Mouse (Mus musculus): ENCODE results near the gene Ccl27a.
"Not testable (repeated sequence)": the region's sequence is repeated elsewhere in the genome, so short reads cannot be mapped to it uniquely, and the experiment has no call there.

Gene Ccl27a

DNA sequence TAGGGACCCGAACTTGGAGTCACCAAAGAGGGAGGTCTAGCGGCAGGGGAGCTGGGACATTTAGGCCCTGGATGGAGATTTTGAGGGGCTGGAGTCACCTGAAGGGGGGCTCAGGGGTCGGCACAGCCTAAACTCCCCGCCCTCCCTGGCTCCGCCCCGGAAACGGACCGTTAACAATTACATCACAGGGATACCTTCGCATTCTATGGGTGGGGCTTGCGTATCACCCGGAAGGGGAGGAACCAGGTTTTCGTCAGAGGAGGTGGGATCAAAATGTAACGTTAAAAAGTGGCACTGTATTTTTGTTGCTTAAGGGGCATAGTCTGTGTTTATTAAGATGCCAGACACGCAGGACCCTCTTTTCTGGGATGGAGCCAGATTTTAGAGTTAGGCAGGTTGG lies at the start of gene Ccl27a:
Gene Ccl27a (minus strand): TSS at position 246 of the 400 bp plus-strand sequence.
- DNase-seq (ENCODE audit: low spot score), result peak; percentile 69

DNA sequence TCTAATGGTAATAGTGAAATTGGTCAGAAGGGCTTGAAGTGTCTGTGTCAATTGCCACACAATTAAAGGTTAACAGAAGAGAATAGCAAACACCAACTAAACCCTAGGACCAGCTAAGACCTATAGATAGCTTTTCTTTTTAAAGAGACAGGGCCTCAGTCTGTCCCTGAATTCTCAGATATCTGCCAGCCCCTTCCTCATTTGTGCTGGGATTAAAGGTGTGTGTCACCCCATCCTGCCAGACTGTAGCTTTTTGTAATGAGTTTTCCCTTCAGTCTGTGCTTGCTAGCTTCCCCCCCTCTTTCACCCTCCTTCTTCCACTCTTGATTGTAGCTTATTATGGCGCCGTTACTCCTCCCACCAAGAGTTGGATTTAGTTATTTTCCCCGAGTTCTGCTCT lies 9.2 kb upstream of the Ccl27a start:
- DNase-seq (ENCODE audit: low spot score), result not testable (repeated sequence)

DNA sequence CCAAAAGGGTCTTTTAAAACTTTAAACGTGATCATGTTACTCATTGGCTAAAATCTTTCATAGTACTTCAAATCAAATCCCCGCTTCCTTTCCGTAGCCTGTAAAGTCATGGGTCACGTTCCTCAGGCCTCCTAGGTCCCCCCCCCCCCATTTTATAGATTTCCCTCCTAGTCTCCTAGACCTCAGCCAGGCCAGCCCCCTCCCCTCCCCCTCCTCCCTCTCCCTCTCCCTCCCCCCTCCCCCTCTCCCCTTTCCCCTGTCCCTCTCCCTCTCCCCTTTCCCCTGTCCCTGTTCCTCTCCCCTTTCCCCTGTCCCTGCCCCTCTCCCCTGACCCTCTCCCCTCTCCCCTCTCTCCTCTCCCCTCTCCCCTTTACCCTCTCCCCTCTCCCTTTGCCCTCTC lies 8.7 kb upstream of the Ccl27a start:
- DNase-seq (ENCODE audit: low spot score), result not testable (repeated sequence)

DNA sequence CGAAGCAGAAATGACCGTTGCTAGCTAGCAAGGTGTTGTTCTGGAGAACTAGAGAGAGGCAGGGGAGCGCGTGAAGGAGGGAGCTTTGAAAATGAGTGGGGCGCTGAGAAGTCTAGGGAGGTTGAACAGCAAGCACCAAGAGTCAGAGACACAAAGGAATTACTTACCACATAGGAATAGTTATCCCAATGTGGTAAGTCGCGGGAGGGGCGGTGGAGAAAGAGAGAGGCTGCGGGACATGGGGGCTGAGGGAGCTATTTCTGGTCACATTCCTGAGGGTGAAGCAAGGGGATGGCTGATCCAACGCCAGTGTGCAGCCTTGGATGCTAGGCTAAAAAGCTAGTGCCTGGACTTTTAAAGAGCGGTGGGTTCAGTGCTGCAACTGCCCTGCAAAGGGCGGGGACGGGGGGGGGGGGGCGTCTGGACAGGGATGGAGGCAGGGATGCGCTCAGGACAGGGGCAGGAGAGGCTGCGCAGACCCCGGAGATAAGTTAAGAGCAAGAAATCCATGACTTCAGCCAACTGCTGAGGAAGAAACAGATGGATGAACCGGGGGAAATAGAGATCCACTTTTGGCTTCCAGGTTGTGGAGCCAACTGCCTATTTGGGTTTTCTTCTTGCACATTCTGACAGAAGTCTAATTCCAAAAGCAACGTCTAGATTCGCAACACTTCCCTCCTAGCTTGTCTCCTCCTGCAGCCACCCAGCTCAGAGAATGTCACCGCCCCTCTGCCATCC lies 7.9 kb upstream of the Ccl27a start:
- not testable (repeated sequence) for DNase-seq (ENCODE audit: low spot score)

DNA sequence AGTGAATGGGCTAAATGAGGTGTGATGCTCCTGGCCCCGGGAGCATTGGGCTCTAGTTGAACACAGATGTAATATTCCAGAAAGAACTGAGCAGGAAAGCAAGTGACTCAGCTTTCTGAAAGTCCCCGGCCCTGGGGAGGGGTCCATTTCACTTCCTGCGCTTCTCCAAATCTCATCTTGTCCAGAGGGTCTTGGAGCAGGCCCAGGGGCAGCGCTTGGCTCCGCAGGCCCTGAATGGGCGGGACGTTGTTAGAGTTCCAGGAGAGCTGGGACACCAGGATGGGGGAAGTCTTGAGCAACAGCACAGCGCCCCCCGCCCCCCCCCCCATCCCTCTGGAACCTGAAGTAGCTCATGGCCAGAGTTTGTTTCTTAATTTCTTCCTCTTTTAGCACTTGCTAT lies 7.2 kb upstream of the Ccl27a start:
- not testable (repeated sequence) for DNase-seq (ENCODE audit: low spot score)

DNA sequence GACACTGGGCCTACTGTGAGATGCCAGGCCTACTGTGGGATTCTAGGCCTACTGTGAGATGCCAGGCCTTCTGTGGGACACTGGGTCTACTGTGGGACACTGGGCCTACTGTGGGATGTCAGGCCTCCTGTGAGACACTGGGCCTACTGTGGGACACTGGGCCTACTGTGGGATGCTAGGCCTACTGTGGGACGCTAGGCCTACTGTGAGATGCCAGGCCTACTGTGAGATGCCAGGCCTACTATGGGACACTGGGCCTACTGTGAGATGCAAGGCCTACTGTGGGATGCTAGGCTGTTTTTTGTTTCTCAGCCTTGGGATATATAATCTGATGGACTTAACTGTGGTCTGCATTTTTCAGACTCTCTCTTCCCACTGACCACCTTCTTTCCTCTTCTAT lies 1.8 kb upstream of the Ccl27a start:
- DNase-seq (ENCODE audit: low spot score), result not testable (repeated sequence)

DNA sequence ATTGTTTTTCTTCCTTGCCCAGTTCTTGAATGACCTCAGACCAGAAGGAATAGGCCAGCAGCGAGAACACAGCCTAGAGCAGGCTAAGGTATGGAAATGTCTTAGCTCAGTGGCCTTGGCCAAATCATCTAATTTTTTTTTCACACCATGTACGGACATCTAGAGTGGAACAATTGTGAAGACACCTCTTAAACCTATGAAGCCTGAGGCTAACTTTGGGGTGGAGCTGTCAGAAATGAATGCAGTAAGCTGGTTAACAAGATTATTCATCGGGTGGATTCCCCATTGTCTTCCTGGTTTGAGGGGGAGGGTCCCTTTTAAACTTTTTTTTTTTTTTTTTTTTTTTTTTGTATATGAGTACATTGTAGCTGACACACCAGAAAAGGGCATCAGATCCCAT lies 459 bp upstream of the Ccl27a start:
- DNase-seq (ENCODE audit: low spot score), result not testable (repeated sequence)

DNA sequence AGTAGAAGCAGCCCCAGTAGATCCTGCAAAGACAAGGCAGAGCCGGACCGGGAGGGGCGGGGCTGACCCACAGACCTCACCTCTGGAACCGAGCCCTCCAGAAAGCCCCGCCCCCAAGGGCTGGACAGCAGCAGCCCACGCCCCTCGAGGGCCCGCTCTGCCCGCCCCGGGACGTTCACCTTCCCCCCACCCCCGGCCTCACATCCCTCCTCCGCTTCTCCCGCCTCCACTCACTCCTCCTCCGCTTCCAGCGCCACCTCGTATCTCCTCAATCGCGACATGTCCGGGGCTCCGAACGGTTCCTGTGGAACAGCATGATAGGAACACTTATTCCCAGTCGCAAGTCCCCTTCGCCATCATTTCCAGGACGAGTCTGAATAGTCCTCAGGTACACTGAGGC lies 545 bp downstream of the Ccl27a start:
- DNase-seq (ENCODE audit: low spot score), result peak; percentile 47

DNA sequence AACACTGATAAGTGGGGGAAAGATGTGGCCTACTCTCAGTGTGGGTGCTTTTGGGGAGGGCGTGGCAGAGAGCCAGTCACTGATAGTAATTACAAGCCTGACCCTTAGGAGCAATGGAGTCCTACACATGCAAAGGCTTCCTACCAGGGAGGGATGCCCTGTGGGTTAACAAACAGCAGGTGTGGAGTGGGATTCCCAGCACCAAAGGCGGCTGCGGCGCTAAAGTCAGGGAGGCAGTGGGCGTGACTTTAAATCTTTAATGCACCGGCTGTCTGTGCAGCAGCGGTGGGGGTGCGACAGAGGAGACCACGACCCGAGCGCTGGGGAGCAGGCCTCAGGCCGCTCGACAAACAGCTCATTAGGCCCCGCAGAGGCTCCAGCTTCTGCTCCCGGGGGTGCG lies 1.1 kb downstream of the Ccl27a start:
- not testable (repeated sequence) for DNase-seq (ENCODE audit: low spot score)

DNA sequence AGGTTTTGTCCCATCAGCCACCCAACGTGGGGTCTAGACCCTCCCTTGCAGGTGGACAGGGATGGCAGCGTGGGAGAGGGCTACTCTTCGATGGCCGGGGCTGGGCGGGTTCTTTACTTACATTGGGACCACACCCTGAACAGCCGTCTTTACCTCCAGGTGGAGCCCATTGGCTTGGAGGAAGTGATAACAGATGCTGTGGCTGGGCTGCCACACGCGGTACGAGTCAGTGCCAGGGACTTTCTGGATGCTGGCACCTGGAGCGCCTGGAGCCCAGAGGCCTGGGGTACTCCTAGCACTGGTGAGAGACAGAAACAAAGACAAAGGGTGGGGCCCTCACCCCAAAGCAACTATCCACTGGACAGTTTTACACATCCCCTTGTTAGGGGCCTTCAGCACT lies 6.7 kb downstream of the Ccl27a start:
- not testable (repeated sequence) for DNase-seq (ENCODE audit: low spot score)

DNA sequence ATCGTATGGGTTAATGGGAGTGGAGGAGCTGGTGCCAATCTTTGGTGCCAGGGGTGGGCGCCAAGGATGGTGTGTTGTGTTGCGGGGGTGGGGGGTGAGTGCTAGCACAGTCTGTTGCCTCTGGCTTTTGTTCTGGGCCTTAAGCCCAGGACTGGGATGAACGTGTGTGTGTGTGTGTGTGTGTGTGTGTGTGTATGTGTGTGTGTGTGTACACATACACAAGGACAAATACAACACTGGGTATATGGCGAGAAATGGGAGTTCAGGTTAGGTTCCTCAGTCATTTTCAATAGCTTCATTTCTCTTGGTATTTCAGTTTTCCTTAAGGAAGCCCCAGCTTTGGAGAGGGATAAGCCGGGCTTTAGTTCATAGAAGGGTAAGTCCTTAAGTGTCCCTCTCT lies 10.9 kb downstream of the Ccl27a start:
- DNase-seq (ENCODE audit: low spot score), result not testable (repeated sequence)

DNA sequence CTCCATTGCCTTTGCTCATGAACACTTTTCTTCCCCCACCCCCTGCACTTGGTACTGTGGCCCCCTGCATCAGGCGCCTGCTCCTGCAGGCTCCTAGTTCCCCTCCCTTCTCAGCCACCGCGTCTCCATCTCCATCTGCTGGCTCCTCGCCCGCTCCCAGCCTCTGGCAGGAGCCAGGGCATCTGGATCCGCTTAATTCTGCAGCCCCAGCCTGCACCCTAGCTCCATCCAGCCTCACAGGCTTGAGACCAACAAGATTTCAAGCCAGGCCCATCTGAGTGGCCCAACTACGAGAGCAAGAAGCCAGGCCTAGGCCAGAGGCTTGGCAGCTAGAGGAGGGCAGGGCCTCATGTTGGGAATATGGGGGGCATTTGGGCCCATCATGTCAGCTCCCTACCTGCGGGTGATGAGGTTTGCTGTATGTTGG lies 11.3 kb downstream of the Ccl27a start:
- DNase-seq (ENCODE audit: low spot score), result not testable (repeated sequence)

DNA sequence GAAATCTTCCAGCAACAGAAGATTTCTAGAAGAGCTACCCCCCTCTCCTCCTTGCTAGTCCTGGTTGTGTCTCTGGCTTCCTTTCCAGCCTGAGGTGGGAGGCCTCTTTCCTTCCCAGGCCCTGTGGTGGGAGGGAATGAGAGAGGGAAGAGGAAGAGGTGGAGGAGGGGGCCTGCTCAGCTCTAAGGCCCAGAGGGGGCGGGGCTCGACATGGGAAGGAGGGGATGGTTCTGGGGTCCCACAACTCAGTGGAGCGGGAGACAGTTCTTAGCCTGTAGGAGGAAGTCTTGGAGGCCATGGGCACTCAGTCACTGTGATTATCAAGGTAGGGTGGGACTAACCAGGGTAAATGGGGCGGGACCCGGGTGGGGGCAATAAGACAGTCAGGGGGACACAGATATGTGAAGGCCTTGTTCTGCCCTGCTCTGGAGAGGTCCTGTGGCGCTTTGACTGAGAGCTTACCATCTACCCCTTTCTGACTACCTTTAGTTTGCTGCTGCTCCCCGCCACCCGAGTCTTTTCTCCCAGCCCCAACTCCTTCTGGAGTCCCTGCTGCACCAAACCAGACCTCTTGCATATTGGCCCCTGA lies 11.9 kb downstream of the Ccl27a start:
- no peak for DNase-seq (ENCODE audit: low spot score)

DNA sequence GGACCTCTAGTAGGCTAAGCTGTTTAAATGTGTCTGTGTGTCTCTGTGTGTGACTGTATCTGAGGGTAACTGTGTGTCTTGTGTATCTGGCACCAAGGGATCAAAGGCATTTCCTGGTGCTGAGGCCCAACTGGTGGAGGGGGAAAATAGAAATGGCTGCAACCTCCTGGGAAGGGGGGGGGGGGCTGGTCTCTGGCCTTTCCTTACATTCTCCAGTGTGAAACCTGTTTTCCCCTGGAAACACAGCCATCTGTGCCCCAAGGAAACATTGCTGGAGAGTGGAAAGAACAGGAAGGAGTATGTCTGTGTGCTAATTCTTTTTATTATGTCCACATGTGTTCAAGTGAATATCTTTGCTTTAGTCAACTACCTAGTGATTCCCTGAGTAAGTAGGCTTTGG lies 12.4 kb downstream of the Ccl27a start:
- DNase-seq (ENCODE audit: low spot score), result no peak

DNA sequence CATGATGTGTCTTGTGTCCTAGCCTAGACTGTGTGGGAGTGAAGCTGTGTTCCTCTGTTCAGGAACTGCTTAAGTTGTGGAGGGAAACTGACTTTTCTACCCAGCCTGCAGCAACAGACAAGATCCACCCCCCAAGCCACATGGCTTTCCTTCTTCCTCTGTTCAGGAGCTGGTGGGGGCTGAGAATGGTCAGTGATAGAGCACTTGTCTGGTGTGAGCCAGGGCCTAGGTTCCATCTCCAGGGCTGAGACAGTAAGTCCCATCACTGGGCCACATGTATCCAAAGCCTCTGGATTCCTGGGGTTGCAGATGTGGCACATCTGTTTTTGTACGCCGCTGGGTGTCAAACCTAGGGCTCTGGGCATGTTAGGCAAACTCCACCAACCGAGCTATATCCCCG lies 13.1 kb downstream of the Ccl27a start:
- DNase-seq (ENCODE audit: low spot score), result no peak

DNA sequence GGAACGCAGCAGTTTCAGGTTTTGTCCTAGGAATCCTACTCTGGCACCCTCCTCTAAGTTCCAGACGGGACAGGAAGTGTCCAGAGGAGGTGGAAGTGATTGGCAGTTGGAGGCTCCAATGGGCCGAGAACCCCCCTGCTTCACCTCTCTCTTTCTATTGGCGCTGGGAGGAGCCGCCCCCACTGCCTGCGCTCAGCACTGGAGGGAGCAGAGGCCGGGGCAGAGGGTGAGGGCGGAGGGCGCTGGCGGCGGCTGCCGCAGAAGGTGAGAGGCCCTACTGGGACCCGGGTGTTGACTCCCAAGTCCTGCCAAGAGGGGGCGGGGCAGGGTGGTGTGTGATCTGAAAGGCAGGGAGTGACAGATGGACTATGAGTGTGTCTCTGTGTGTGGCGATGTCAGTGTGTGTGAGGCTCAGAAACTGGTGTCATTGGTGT lies 13.7 kb downstream of the Ccl27a start:
- DNase-seq (ENCODE audit: low spot score), result peak; percentile 78

DNA sequence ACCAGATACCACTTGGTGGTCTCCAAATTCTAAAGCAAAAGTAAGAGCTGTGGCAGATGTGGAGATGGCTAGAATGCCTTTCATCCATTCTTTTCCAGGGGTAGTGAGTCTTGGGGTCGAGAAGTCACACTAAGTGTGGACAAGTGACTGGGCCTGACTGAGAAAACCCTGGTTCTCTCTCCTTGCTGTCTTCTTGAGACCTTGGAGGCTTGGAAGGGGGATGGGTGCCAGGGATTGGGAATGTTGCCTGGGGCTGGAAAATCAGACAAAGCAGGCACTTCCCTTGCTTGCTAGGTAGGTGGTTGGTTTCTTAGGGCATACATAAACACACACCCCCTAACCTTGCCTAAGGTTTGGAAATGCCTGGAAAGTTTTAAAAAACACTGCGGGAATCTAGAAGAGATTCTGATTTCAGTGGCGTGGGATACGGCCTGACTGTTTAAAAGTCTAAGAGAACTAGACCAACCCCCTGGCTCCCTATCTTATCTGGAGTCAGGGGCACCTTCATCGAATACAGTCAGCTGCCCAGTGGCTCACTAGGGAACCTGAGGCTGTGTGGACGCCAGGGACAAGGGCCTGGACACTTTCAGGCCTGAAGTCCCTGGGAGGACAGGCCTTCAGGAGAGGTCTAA lies 14.3 kb downstream of the Ccl27a start:
- no peak for DNase-seq (ENCODE audit: low spot score)

DNA sequence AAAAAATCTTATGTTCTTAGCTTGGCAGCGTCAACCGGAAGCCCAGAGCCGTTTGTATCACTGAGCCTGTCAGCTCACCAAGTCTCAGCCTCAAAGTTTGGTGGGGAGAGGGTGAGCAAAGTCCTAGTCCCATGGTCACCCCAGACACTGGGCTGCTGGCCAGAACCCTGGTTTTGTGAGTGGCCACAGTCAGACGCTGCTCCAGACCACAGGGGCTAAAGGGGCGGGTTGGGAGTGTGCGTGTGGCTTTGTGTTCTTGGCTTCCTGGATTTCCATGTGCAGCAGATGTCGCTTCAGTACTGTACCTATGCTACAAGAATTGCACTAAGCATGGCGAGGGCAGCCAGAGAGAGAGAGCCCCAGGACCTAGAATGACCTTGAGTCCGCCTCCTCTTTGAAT lies 14.8 kb downstream of the Ccl27a start:
- DNase-seq (ENCODE audit: low spot score), result no peak

DNA sequence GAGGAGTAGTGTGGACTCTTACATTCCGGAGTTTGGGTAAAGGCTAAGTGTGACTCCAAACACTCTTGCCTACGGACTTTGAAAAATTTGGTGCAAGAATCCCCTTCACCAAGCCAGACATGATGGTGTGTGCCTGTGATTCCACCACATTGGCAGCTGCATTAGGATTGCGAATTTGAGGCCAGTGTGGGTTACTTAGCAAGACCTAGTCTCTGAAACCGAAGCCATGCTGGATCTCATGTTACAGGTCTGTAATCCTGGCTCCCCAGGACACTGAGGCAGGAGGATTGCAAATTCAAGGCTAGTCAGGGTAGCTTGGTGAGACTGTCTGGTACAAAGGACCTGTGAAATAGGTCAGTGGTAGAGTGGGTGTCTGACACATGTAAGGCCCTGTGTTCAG lies 15.3 kb downstream of the Ccl27a start:
- DNase-seq (ENCODE audit: low spot score), result no peak

DNA sequence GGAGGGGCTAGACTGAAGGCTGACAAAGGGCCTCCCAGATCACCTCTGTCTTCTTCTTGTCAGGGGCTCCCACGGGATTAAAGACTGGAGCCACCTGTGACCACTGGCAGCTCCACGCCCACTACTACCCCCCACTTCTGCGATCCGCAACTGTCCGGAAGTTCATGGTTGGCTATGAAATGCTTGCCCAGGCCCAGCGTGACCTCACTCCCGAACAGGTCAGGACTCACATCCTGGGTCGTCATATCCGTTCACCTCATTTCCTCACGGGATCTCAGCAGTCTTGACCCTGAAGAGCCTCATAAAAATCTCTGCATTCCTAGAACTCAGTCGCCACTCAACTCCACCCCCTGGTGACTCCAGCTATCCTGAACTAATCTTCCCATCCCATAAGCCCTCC lies 16.0 kb downstream of the Ccl27a start:
- DNase-seq (ENCODE audit: low spot score), result no peak

DNA sequence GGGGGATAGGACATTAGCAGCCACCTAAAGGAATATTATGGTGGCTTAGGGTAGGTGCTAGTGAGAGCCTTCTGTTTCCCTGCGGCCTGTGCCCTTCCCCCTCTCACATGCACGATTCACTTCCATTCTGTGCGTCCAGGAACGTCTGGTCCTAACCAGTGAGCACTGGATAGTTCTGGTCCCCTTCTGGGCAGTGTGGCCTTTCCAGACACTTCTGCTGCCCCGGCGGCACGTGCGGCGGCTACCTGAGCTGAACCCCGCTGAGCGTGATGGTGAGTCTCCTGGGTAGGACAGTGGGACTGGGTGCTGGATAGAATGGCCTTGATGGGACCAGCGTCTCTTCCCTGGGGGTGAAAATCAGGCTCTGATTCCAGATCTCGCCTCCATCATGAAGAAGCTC lies 16.7 kb downstream of the Ccl27a start:
- DNase-seq (ENCODE audit: low spot score), result no peak

DNA sequence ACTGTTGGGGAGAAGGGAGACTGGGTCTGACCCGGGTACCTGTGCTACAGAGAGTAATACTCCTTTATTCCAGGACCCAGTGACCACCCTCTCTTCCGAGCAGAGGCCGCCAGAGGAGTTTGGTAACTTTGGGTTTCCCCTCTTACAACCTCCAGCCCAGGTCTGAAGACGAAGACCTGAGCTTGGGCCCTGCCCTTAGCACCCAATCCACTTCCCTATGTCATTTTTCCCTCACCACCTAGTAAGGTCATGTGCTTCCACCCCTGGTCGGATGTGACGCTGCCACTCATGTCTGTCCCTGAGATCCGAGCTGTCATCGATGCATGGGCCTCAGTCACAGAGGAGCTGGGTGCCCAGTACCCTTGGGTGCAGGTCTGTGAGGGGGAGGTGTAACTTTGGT lies 17.6 kb downstream of the Ccl27a start:
- DNase-seq (ENCODE audit: low spot score), result no peak

All from urinary bladder, postnatal 25 days (tissue).